7 mouse cellular contexts compared by ENCODE assay signal in genomic region chr5:113872936-113873912, GRCm38 (mm10). TPM values are rescaled to one million over a fixed set of nuclear protein-coding genes. Genes with fewer than 3 reads are reported as not detected.
DNase-seq lines count a peak whose midpoint lies in the region; ATAC-seq and TF ChIP-seq lines count a peak whose summit lies in the region.

No protein-coding gene starts in this region.

- peak; percentile 56 for ATAC-seq in megakaryocyte, adult 5-6 weeks (ENCODE audit: poor library complexity, severe bottlenecking)

- H3K4me3 ChIP-seq in gastrocnemius, adult 2 months, result peak overlapping the region; percentile 53

- DNase-seq in ZHBTc4 (ENCODE audit: low read depth, low spot score), result peak; percentile 92
- peak; percentile 78 to 82 for DNase-seq in cerebellum, postnatal 10 days
- peak; percentile 61 for DNase-seq in gastrocnemius, adult 2 months
- peak; percentile 33 for DNase-seq in hindlimb bud, embryonic 11.5 days (ENCODE audit: extremely low spot score, low read depth, low spot score)
- DNase-seq in left cerebral cortex, postnatal 10 days (ENCODE audit: extremely low spot score in 1 of 2, low spot score in 2 of 2), result peak; percentile 72 to 86
- DNase-seq in right cerebral cortex, adult 18-20 months, result peak; percentile 85

- intact Hi-C loops in gastrocnemius, adult 2 months (cut with DNase I), result no loop called here
- intact Hi-C loops in left cerebral cortex, postnatal 10 days (cut with DNase I), result loop anchor here (5.0 kb wide), 1 partner anchor 34 kb away; the partner anchor contains the start of gene Coro1c

- no peak for TF ChIP-seq CTCF in gastrocnemius, adult 2 months (IDR thresholded peaks at IDR 0.05)

- H3K27ac ChIP-seq in gastrocnemius, adult 2 months, result peak overlapping the region; percentile 81

RNA-seq across cellular contexts. Expression of gene Coro1c, which starts 35.3 kb away (rescaled TPM):
- 10 to 100 TPM in 1 of 2 experiments, 1 to 10 TPM in 1; 7.8 to 11.8 TPM for total RNA-seq in gastrocnemius, adult 2 months (2021)
- total RNA-seq in left cerebral cortex, postnatal 10 days (2021), result 100 to 1,000 TPM; 117 to 122 TPM
- total RNA-seq in megakaryocyte, adult 5-6 weeks (2015), result 93.2 and 103 TPM in 2 replicates
- 141 and 145 TPM in 2 replicates for total RNA-seq in megakaryocyte, adult 5-6 weeks (2017)

RNA-seq across cellular contexts. Expression of gene Selplg, which starts 40.8 kb away (rescaled TPM):
- 1 to 10 TPM in 1 of 2 experiments, under 1 TPM in 1; 0.89 to 1.3 TPM for total RNA-seq in gastrocnemius, adult 2 months (2021)
- 10 to 100 TPM; 16.1 to 18.7 TPM for total RNA-seq in left cerebral cortex, postnatal 10 days (2021)
- 718 and 733 TPM in 2 replicates for total RNA-seq in megakaryocyte, adult 5-6 weeks (2015)
- 291 and 312 TPM in 2 replicates for total RNA-seq in megakaryocyte, adult 5-6 weeks (2017)

Comparison
In these comparisons a context has a peak if more than half of its experiments do, and no peak if none do; other contexts are left out.
1. Peak in every context shown above with its lines: DNase-seq, ATAC-seq, H3K4me3 ChIP-seq and H3K27ac ChIP-seq.
2. DNase-seq: peak in every context shown above with its lines; median percentile 92 in ZHBTc4; 85 in right cerebral cortex, adult 18-20 months; 80 in cerebellum, postnatal 10 days; 79 in left cerebral cortex, postnatal 10 days; 61 in gastrocnemius, adult 2 months; 33 in hindlimb bud, embryonic 11.5 days.
3. RNA of gene Coro1c, which starts 35.3 kb away (total RNA-seq): 93.2 to 145 TPM in megakaryocyte, adult 5-6 weeks and 117 to 122 TPM in left cerebral cortex, postnatal 10 days; 7.8 to 11.8 TPM in gastrocnemius, adult 2 months; every median in the first group is over 4 times any median in the second.
4. RNA of gene Selplg, which starts 40.8 kb away (total RNA-seq): 291 to 733 TPM in megakaryocyte, adult 5-6 weeks; 16.1 to 18.7 TPM in left cerebral cortex, postnatal 10 days and 0.89 to 1.3 TPM in gastrocnemius, adult 2 months; every median in the first group is over 10 times any median in the second.